Mouse (Mus musculus): ENCODE data around the gene Ppp1r13l. TPM values are rescaled to one million over a fixed set of nuclear protein-coding genes. Genes with fewer than 3 reads are reported as not detected.

The Ppp1r13l gene
- total RNA-seq, 1 experiment from 2014 or later = 0.60 TPM

GRCm38 (mm10) chr7:19357381-19358375, 1.9 kb upstream of the Ppp1r13l start:
- no peak for ATAC-seq (replicated peaks in 1 of 2; ENCODE audit: insufficient read depth in 1 of 2, low FRiP score in 2 of 2, low TSS enrichment in 1 of 2, low read depth in 1 of 2, poor library complexity in 2 of 2, severe bottlenecking in 2 of 2)

GRCm38 (mm10) chr7:19358634-19359033, 915 bp upstream of the Ppp1r13l start:
- ATAC-seq (replicated peaks in 1 of 2; ENCODE audit: insufficient read depth in 1 of 2, low FRiP score in 2 of 2, low TSS enrichment in 1 of 2, low read depth in 1 of 2, poor library complexity in 2 of 2, severe bottlenecking in 2 of 2) = no peak

GRCm38 (mm10) chr7:19359892-19360641, 518 bp downstream of the Ppp1r13l start:
- peak; percentile 56 to 61; a peak in 3 of 4 replicates for ATAC-seq (replicated peaks in 1 of 2; ENCODE audit: insufficient read depth in 1 of 2, low FRiP score in 2 of 2, low TSS enrichment in 1 of 2, low read depth in 1 of 2, poor library complexity in 2 of 2, severe bottlenecking in 2 of 2)

- ATAC-seq (replicated peaks in 1 of 2; ENCODE audit: insufficient read depth in 1 of 2, low FRiP score in 2 of 2, low TSS enrichment in 1 of 2, low read depth in 1 of 2, poor library complexity in 2 of 2, severe bottlenecking in 2 of 2) = peak; percentile 47 to 65
Observed at GRCm38 (mm10) chr7:19360944-19361343, 1.4 kb downstream of the Ppp1r13l start.

GRCm38 (mm10) chr7:19361720-19362119, 2.2 kb downstream of the Ppp1r13l start:
- peak; percentile 19 to 51; a peak in 3 of 4 replicates for ATAC-seq (replicated peaks in 1 of 2; ENCODE audit: insufficient read depth in 1 of 2, low FRiP score in 2 of 2, low TSS enrichment in 1 of 2, low read depth in 1 of 2, poor library complexity in 2 of 2, severe bottlenecking in 2 of 2)

- ATAC-seq (replicated peaks in 1 of 2; ENCODE audit: insufficient read depth in 1 of 2, low FRiP score in 2 of 2, low TSS enrichment in 1 of 2, low read depth in 1 of 2, poor library complexity in 2 of 2, severe bottlenecking in 2 of 2) = no peak
Observed at GRCm38 (mm10) chr7:19362276-19362675, 2.7 kb downstream of the Ppp1r13l start.

GRCm38 (mm10) chr7:19363881-19364280, 4.3 kb downstream of the Ppp1r13l start:
- 0 out of 4 replicates have a peak, but pooled peaks of 1 of the 2 experiments have one; percentile 28 for ATAC-seq (replicated peaks in 1 of 2; ENCODE audit: insufficient read depth in 1 of 2, low FRiP score in 2 of 2, low TSS enrichment in 1 of 2, low read depth in 1 of 2, poor library complexity in 2 of 2, severe bottlenecking in 2 of 2)

- ATAC-seq (replicated peaks in 1 of 2; ENCODE audit: insufficient read depth in 1 of 2, low FRiP score in 2 of 2, low TSS enrichment in 1 of 2, low read depth in 1 of 2, poor library complexity in 2 of 2, severe bottlenecking in 2 of 2) = no peak
Observed at GRCm38 (mm10) chr7:19365376-19365775, 5.8 kb downstream of the Ppp1r13l start.

- no peak for ATAC-seq (replicated peaks in 1 of 2; ENCODE audit: insufficient read depth in 1 of 2, low FRiP score in 2 of 2, low TSS enrichment in 1 of 2, low read depth in 1 of 2, poor library complexity in 2 of 2, severe bottlenecking in 2 of 2)
Observed at GRCm38 (mm10) chr7:19368380-19368779, 8.8 kb downstream of the Ppp1r13l start.

- peak; percentile 88 for ATAC-seq (replicated peaks in 1 of 2; ENCODE audit: insufficient read depth in 1 of 2, low FRiP score in 2 of 2, low TSS enrichment in 1 of 2, low read depth in 1 of 2, poor library complexity in 2 of 2, severe bottlenecking in 2 of 2)
Observed at GRCm38 (mm10) chr7:19369823-19370425, 10.4 kb downstream of the Ppp1r13l start.

- no peak for ATAC-seq (replicated peaks in 1 of 2; ENCODE audit: insufficient read depth in 1 of 2, low FRiP score in 2 of 2, low TSS enrichment in 1 of 2, low read depth in 1 of 2, poor library complexity in 2 of 2, severe bottlenecking in 2 of 2)
Observed at GRCm38 (mm10) chr7:19373367-19373766, 13.8 kb downstream of the Ppp1r13l start.

- ATAC-seq (replicated peaks in 1 of 2; ENCODE audit: insufficient read depth in 1 of 2, low FRiP score in 2 of 2, low TSS enrichment in 1 of 2, low read depth in 1 of 2, poor library complexity in 2 of 2, severe bottlenecking in 2 of 2) = no peak
Observed at GRCm38 (mm10) chr7:19375368-19375767, 15.8 kb downstream of the Ppp1r13l start.

GRCm38 (mm10) chr7:19376019-19376418, 16.5 kb downstream of the Ppp1r13l start:
- no peak for ATAC-seq (replicated peaks in 1 of 2; ENCODE audit: insufficient read depth in 1 of 2, low FRiP score in 2 of 2, low TSS enrichment in 1 of 2, low read depth in 1 of 2, poor library complexity in 2 of 2, severe bottlenecking in 2 of 2)

GRCm38 (mm10) chr7:19378049-19378448, 18.5 kb downstream of the Ppp1r13l start:
- ATAC-seq (replicated peaks in 1 of 2; ENCODE audit: insufficient read depth in 1 of 2, low FRiP score in 2 of 2, low TSS enrichment in 1 of 2, low read depth in 1 of 2, poor library complexity in 2 of 2, severe bottlenecking in 2 of 2) = no peak

GRCm38 (mm10) chr7:19381377-19382165, 22.0 kb downstream of the Ppp1r13l start, which contains the start of gene Ercc2:
Ercc2 (plus strand) TSS chr7:19382010.
- ATAC-seq (replicated peaks in 1 of 2; ENCODE audit: insufficient read depth in 1 of 2, low FRiP score in 2 of 2, low TSS enrichment in 1 of 2, low read depth in 1 of 2, poor library complexity in 2 of 2, severe bottlenecking in 2 of 2) = peak; percentile 97 to 100

GRCm38 (mm10) chr7:19382166-19382541, 22.6 kb downstream of the Ppp1r13l start:
- peak; percentile 18 to 58; a peak in 2 of 4 replicates for ATAC-seq (replicated peaks in 1 of 2; ENCODE audit: insufficient read depth in 1 of 2, low FRiP score in 2 of 2, low TSS enrichment in 1 of 2, low read depth in 1 of 2, poor library complexity in 2 of 2, severe bottlenecking in 2 of 2)

GRCm38 (mm10) chr7:19383708-19384107, 24.2 kb downstream of the Ppp1r13l start:
- ATAC-seq (replicated peaks in 1 of 2; ENCODE audit: insufficient read depth in 1 of 2, low FRiP score in 2 of 2, low TSS enrichment in 1 of 2, low read depth in 1 of 2, poor library complexity in 2 of 2, severe bottlenecking in 2 of 2) = no peak

Data from hematopoietic stem cell, adult 5-6 weeks (primary cell).